Mouse (Mus musculus) embryonic facial prominence, embryonic 14.5 days (tissue): ENCODE data around the gene Cd36. TPM values are rescaled to one million over a fixed set of nuclear protein-coding genes. Genes with fewer than 3 reads are reported as not detected.

ENCODE experiments used
- polyA plus RNA-seq: library from polyadenylated mRNA; unstranded; fragments of >200 nt; fragmentation: Nextera tagmentation; extraction: Ambion mirVana; gene quantifications from 2 replicates; pipeline ENCODE4 v1.2.1, GENCODE M21; 2014

Gene Cd36
- polyA plus RNA-seq, 1 experiment from 2014 or later, result 49.6 TPM

Other genes with a start within 250 kb of the Cd36 start
- not detected in 2 replicates for gene Gnat3, start 73.7 kb upstream of the Cd36 start, polyA plus RNA-seq